In the genomic region with DNA sequence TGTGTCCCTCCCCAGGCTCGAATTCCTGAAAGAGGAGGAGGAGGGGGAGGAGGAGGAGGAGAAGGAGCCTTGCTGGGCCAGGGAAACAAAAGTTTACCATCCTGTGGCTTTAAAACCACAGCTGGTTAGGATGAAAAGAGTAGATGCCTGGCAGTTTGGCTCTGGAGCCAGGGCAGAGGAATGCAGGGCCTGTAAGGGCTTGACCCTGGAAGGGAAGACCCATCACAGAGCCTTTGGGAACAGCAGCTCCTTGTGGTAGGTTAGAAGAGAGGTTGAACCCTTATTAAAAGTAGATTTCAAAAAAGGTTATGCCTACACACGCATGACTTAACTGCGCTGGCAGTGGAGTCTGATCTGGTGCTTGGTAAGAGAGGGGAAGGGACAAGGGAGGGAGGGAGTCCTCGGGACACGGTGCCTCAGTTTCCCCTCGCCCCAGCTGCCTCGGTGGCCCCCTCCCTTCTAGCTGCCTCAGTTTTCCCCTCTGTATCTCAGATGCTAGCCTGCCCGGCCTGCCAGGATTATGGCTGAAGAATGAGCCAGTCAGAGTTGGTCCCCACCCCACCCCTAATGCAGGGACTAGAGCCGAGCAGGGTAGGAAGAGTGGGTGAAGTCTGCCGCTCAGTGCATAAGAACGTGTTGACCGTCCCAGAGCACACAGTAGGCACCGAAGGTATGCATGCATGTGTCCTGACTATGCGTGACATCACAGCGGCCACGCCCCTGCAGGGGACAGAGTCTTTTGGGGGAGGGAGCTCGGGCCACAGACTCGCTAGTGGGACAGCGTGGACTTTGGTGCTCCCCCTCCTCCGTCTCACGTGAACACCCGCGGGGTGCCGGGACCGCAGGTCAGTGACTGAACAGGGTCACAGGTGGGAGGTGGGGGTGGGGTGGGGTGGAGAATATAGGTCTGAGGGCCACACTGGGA, we compare ENCODE assay signal across 8 mouse cellular contexts. TPM values are rescaled to one million over a fixed set of nuclear protein-coding genes. Genes with fewer than 3 reads are reported as not detected.
DNase-seq lines count a peak whose midpoint lies in the region; ATAC-seq and TF ChIP-seq lines count a peak whose summit lies in the region.

A gene (plus strand): TSS at position 314 of the 925 bp plus-strand sequence.

- H3K9ac ChIP-seq in heart, embryonic 15.5 days = peak within 1 kb of the TSS; percentile 6; the same call in 1 of the 2 replicates
- H3K9ac ChIP-seq in MEL (ENCODE audit: control insufficient read depth, low read depth, low read length, poor library complexity, severe bottlenecking) = no peak within 1 kb of the TSS
- H3K9ac ChIP-seq in forebrain, embryonic 14.5 days (ENCODE audit: low read length) = no peak within 1 kb of the TSS
- H3K9ac ChIP-seq in neural tube, embryonic 13.5 days = no peak within 1 kb of the TSS

- no peak for TF ChIP-seq CTCF in MEL (IDR thresholded peaks at IDR 0.05 in 2 of 3, conservative IDR thresholded peaks at IDR 0.05 in 1 of 3; ENCODE audit: control insufficient read depth in 1 of 3, insufficient read depth in 1 of 3, low read depth in 2 of 3, low read length in 3 of 3, poor library complexity in 1 of 3, severe bottlenecking in 1 of 3)

- no peak for ATAC-seq in heart, embryonic 15.5 days (replicated peaks; ENCODE audit: insufficient number of reproducible peaks, insufficient read depth, low FRiP score, low read depth)
- no peak for ATAC-seq in forebrain, embryonic 14.5 days
- no peak for ATAC-seq in neural tube, embryonic 13.5 days (ENCODE audit: low read depth)

- H3K36me3 ChIP-seq in heart, embryonic 15.5 days = peaks cover 26% of the 10 kb centered on the region
- H3K36me3 ChIP-seq in MEL (ENCODE audit: control insufficient read depth in 1 of 2, insufficient read depth in 2 of 2, low read length in 2 of 2) = peaks cover 0 to 2% of the 10 kb centered on the region in 2 experiments; a peak in 1 of 4 replicates
- peaks cover 24% of the 10 kb centered on the region for H3K36me3 ChIP-seq in forebrain, embryonic 14.5 days (ENCODE audit: control insufficient read depth, insufficient read depth, low read length)
- H3K36me3 ChIP-seq in neural tube, embryonic 13.5 days = peaks cover 25% of the 10 kb centered on the region

- peak within 1 kb of the TSS; percentile 42 for H3K4me3 ChIP-seq in heart, embryonic 15.5 days
- H3K4me3 ChIP-seq in MEL (ENCODE audit: control insufficient read depth in 1 of 2, insufficient read depth in 1 of 2, low read depth in 2 of 2, low read length in 2 of 2) = no peak within 1 kb of the TSS
- H3K4me3 ChIP-seq in forebrain, embryonic 14.5 days (ENCODE audit: low read depth, low read length) = peak within 1 kb of the TSS; percentile 24
- peak within 1 kb of the TSS; percentile 35; the same call in 1 of the 2 replicates for H3K4me3 ChIP-seq in neural tube, embryonic 13.5 days

- TF ChIP-seq POLR2A in MEL (IDR thresholded peaks at IDR 0.05; ENCODE audit: control insufficient read depth in 1 of 2, insufficient read depth in 1 of 2, low read depth in 1 of 2, low read length in 2 of 2, poor library complexity in 1 of 2) = no peak

- DNase-seq in heart, postnatal 25 days (ENCODE audit: low spot score) = no peak
- DNase-seq in MEL (ENCODE audit: low read depth, low spot score) (no peak), MN1 (ENCODE audit: low spot score) (no peak)
- no peak for DNase-seq in forebrain, embryonic 14.5 days (ENCODE audit: low spot score)
- DNase-seq in kidney, postnatal 25 days = peak; percentile 62 to 87
- no peak for DNase-seq in layer of hippocampus, adult 11-12 months (ENCODE audit: low spot score)

- H3K4me2 ChIP-seq in heart, embryonic 15.5 days = peak within 1 kb of the TSS; percentile 79
- peak within 1 kb of the TSS; percentile 64 for H3K4me2 ChIP-seq in forebrain, embryonic 14.5 days (ENCODE audit: low read length)
- H3K4me2 ChIP-seq in neural tube, embryonic 13.5 days = peak within 1 kb of the TSS; percentile 63

- peak within 1 kb of the TSS; percentile 20; the same call in 1 of the 2 replicates for H3K27ac ChIP-seq in heart, embryonic 15.5 days
- H3K27ac ChIP-seq in MEL (ENCODE audit: control insufficient read depth, low read depth, low read length) = no peak within 1 kb of the TSS
- H3K27ac ChIP-seq in forebrain, embryonic 14.5 days (ENCODE audit: low read depth, low read length) = no peak within 1 kb of the TSS
- H3K27ac ChIP-seq in neural tube, embryonic 13.5 days (replicated peaks) = no peak within 1 kb of the TSS

- H3K4me1 ChIP-seq in heart, embryonic 15.5 days (replicated peaks) = peaks cover 24% of the 10 kb centered on the region
- H3K4me1 ChIP-seq in MEL (ENCODE audit: control insufficient read depth in 1 of 2, insufficient read depth in 2 of 2, low read length in 2 of 2) = peaks cover 1 to 5% of the 10 kb centered on the region in 2 experiments; a peak in 1 of 4 replicates
- H3K4me1 ChIP-seq in forebrain, embryonic 14.5 days (ENCODE audit: control insufficient read depth, insufficient read depth, low read length) = peaks cover 11% of the 10 kb centered on the region
- peaks cover 28% of the 10 kb centered on the region for H3K4me1 ChIP-seq in neural tube, embryonic 13.5 days (replicated peaks)

- no peaks in the 10 kb centered on the region for H3K79me2 ChIP-seq in MEL (ENCODE audit: control insufficient read depth, insufficient read depth, low read length, poor library complexity)

- no peak for TF ChIP-seq EP300 in MEL (IDR thresholded peaks at IDR 0.05; ENCODE audit: low read depth in 1 of 2, low read length in 2 of 2)

- H3K27me3 ChIP-seq in heart, embryonic 15.5 days = peaks cover 6% of the 10 kb centered on the region; the same call in 1 of the 2 replicates
- no peaks in the 10 kb centered on the region for H3K27me3 ChIP-seq in MEL (ENCODE audit: control insufficient read depth in 1 of 2, insufficient read depth in 2 of 2, low read length in 2 of 2)
- H3K27me3 ChIP-seq in forebrain, embryonic 14.5 days (replicated peaks; ENCODE audit: control insufficient read depth, insufficient read depth, low read length) = no peaks in the 10 kb centered on the region
- H3K27me3 ChIP-seq in neural tube, embryonic 13.5 days = no peaks in the 10 kb centered on the region

- no peaks in the 10 kb centered on the region for H3K9me3 ChIP-seq in heart, embryonic 15.5 days (replicated peaks)
- no peaks in the 10 kb centered on the region for H3K9me3 ChIP-seq in MEL (replicated peaks; ENCODE audit: insufficient read depth, low read length)
- H3K9me3 ChIP-seq in forebrain, embryonic 14.5 days (replicated peaks; ENCODE audit: control insufficient read depth, low read length) = no peaks in the 10 kb centered on the region
- H3K9me3 ChIP-seq in neural tube, embryonic 13.5 days = no peaks in the 10 kb centered on the region

- no peak for TF ChIP-seq RAD21 in MEL (IDR thresholded peaks at IDR 0.05; ENCODE audit: low read depth, low read length)

- intact Hi-C loops in heart, postnatal 25 days (cut with DNase I) = loop anchor here (5.0 kb wide), 1 partner anchor 77 kb away; a partner anchor contains a TSS

- 7% methylated on average over 25 of the region's 25 CpGs for WGBS in heart, embryonic 15.5 days
- WGBS in forebrain, embryonic 14.5 days = 5% methylated on average over 25 of the region's 25 CpGs
- WGBS in neural tube, embryonic 13.5 days = 4% methylated on average over 25 of the region's 25 CpGs

TF ChIP-seq in MEL, 35 proteins besides CTCF, POLR2A, EP300 and RAD21:
- TF ChIP-seq CHD2 (IDR thresholded peaks at IDR 0.05; ENCODE audit: low read length) = no peak
- TF ChIP-seq MYC (IDR thresholded peaks at IDR 0.05; ENCODE audit: low read depth, low read length) = no peak
- no peak for TF ChIP-seq ZC3H11A (IDR thresholded peaks at IDR 0.05; ENCODE audit: low read depth, low read length)
- TF ChIP-seq MXI1 (IDR thresholded peaks at IDR 0.05; ENCODE audit: low read depth, low read length) = no peak
- TF ChIP-seq BHLHE40 (IDR thresholded peaks at IDR 0.05; ENCODE audit: borderline replicate concordance, low read depth, low read length) = no peak
- no peak for TF ChIP-seq ZMIZ1 (IDR thresholded peaks at IDR 0.05; ENCODE audit: low read depth, low read length)
- peak; percentile 56; the same call in 1 of the 2 replicates for TF ChIP-seq ZKSCAN1 (IDR thresholded peaks at IDR 0.05; ENCODE audit: low read depth, low read length)
- TF ChIP-seq TCF12 (IDR thresholded peaks at IDR 0.05; ENCODE audit: low read depth, low read length) = no peak

RNA-seq across cellular contexts. Expression of the gene that starts here (rescaled TPM):
- polyA plus RNA-seq in heart, embryonic 15.5 days (2015; fragmentation: Nextera tagmentation; extraction: Ambion mirVana) = 0.55 and 1.1 TPM in 2 replicates
- not detected for total RNA-seq in heart, postnatal 25 days (2021)
- 0.46 and 0.77 TPM in 2 replicates for total RNA-seq in MEL (2012; rRNA removed)
- 1 to 10 TPM in 1 of 2 experiments, not detected in 1; 2.5 TPM for polyA plus RNA-seq in MEL (2012; ENCODE audit: insufficient read depth in 1 of 2, insufficient read length in 2 of 2, low read depth in 1 of 2, low replicate concordance in 2 of 2, missing spikeins in 1 of 2)
- 0.69 and 1.1 TPM in 2 replicates for polyA plus RNA-seq in forebrain, embryonic 14.5 days (2014; fragmentation: Nextera tagmentation; extraction: Ambion mirVana)
- 1.8 and 2.4 TPM in 2 replicates for polyA plus RNA-seq in neural tube, embryonic 13.5 days (2015; fragmentation: Nextera tagmentation; extraction: Ambion mirVana)

Comparison
In these comparisons a context has a peak if more than half of its experiments do, and no peak if none do; other contexts are left out.
1. H3K4me3 ChIP-seq: peak in heart, embryonic 15.5 days (single experiment), forebrain, embryonic 14.5 days (single experiment) and neural tube, embryonic 13.5 days (single experiment); none in MEL (0 of 2).
2. DNase-seq: peak in kidney, postnatal 25 days (2 of 2); none in heart, postnatal 25 days (single experiment), MEL (single experiment), forebrain, embryonic 14.5 days (single experiment), MN1 (single experiment) and layer of hippocampus, adult 11-12 months (single experiment).
3. Peak in every context shown above with its lines, with median percentiles within 50 percentile points of each other: H3K4me2 ChIP-seq.